Mouse (Mus musculus): ENCODE results near the gene Napsa. TPM values are rescaled to one million over a fixed set of nuclear protein-coding genes. Genes with fewer than 3 reads are reported as not detected.

Gene Napsa
- polyA plus RNA-seq, 1 experiment from 2014 or later, result 1.4 TPM

- no peak overlapping the region for H3K4me2 ChIP-seq (ENCODE audit: low read length)
- no peak overlapping the region for H3K27ac ChIP-seq (ENCODE audit: low read length)
- H3K4me3 ChIP-seq (replicated peaks; ENCODE audit: low read length), result no peak overlapping the region
- H3K36me3 ChIP-seq (ENCODE audit: control insufficient read depth, insufficient read depth), result no peaks in the 10 kb centered on the region
- H3K9ac ChIP-seq (replicated peaks; ENCODE audit: low read depth, low read length), result no peak overlapping the region
- ATAC-seq, result no peak
- H3K27me3 ChIP-seq (replicated peaks; ENCODE audit: control insufficient read depth, insufficient read depth, low read length), result peaks cover 21% of the 10 kb centered on the region
- H3K4me1 ChIP-seq (replicated peaks; ENCODE audit: control insufficient read depth, insufficient read depth, low read length), result peaks cover 28% of the 10 kb centered on the region
- H3K9me3 ChIP-seq (ENCODE audit: control insufficient read depth, low read length), result no peaks in the 10 kb centered on the region
- WGBS, result 79% methylated on average over 5 of the region's 5 CpGs
Observed at GRCm38 (mm10) chr7:44596996-44597538, 24.9 kb downstream of the Napsa start.

- Histone ChIP-seq H3K9me3 (ENCODE audit: control insufficient read depth, low read length) (no peaks in the 10 kb centered on the region), H3K27me3 (replicated peaks; ENCODE audit: control insufficient read depth, insufficient read depth, low read length) (peaks cover 23% of the 10 kb centered on the region), H3K36me3 (ENCODE audit: control insufficient read depth, insufficient read depth) (no peaks in the 10 kb centered on the region), H3K27ac (ENCODE audit: low read length) (no peak overlapping the region), H3K9ac (replicated peaks; ENCODE audit: low read depth, low read length) (no peak overlapping the region), H3K4me2 (ENCODE audit: low read length) (no peak overlapping the region), H3K4me1 (replicated peaks; ENCODE audit: control insufficient read depth, insufficient read depth, low read length) (peaks cover 29% of the 10 kb centered on the region), H3K4me3 (replicated peaks; ENCODE audit: low read length) (no peak overlapping the region)
- ATAC-seq, result no peak
- 91% methylated on average over 4 of the region's 4 CpGs for WGBS
Observed at GRCm38 (mm10) chr7:44597666-44598065, 25.5 kb downstream of the Napsa start.

GRCm38 (mm10) chr7:44598336-44598735, 26.2 kb downstream of the Napsa start:
- H3K27me3 ChIP-seq (replicated peaks; ENCODE audit: control insufficient read depth, insufficient read depth, low read length), result peaks cover 23% of the 10 kb centered on the region
- ATAC-seq, result no peak
- no peak overlapping the region for H3K4me3 ChIP-seq (replicated peaks; ENCODE audit: low read length)
- H3K4me1 ChIP-seq (replicated peaks; ENCODE audit: control insufficient read depth, insufficient read depth, low read length), result peaks cover 25% of the 10 kb centered on the region
- no peak overlapping the region for H3K9ac ChIP-seq (replicated peaks; ENCODE audit: low read depth, low read length)
- H3K9me3 ChIP-seq (ENCODE audit: control insufficient read depth, low read length), result no peaks in the 10 kb centered on the region
- H3K4me2 ChIP-seq (ENCODE audit: low read length), result no peak overlapping the region
- WGBS, result 87% methylated on average over 11 of the region's 12 CpGs
- H3K36me3 ChIP-seq (ENCODE audit: control insufficient read depth, insufficient read depth), result no peaks in the 10 kb centered on the region
- no peak overlapping the region for H3K27ac ChIP-seq (ENCODE audit: low read length)

- peaks cover 16% of the 10 kb centered on the region for H3K4me1 ChIP-seq (replicated peaks; ENCODE audit: control insufficient read depth, insufficient read depth, low read length)
- no peaks in the 10 kb centered on the region; the same call in 1 of the 2 replicates for H3K9me3 ChIP-seq (ENCODE audit: control insufficient read depth, low read length)
- WGBS, result 84% methylated on average over 10 of the region's 10 CpGs
- no peak overlapping the region for H3K27ac ChIP-seq (ENCODE audit: low read length)
- no peak overlapping the region for H3K4me3 ChIP-seq (replicated peaks; ENCODE audit: low read length)
- no peak overlapping the region for H3K4me2 ChIP-seq (ENCODE audit: low read length)
- ATAC-seq, result no peak
- no peak overlapping the region for H3K9ac ChIP-seq (replicated peaks; ENCODE audit: low read depth, low read length)
- peaks cover 33% of the 10 kb centered on the region for H3K27me3 ChIP-seq (replicated peaks; ENCODE audit: control insufficient read depth, insufficient read depth, low read length)
- H3K36me3 ChIP-seq (ENCODE audit: control insufficient read depth, insufficient read depth), result no peaks in the 10 kb centered on the region
Observed at GRCm38 (mm10) chr7:44600691-44601262, 28.6 kb downstream of the Napsa start.

GRCm38 (mm10) chr7:44601646-44602045, 29.5 kb downstream of the Napsa start:
- Histone ChIP-seq H3K4me2 (ENCODE audit: low read length) (no peak overlapping the region), H3K4me3 (replicated peaks; ENCODE audit: low read length) (no peak overlapping the region), H3K4me1 (replicated peaks; ENCODE audit: control insufficient read depth, insufficient read depth, low read length) (peaks cover 18% of the 10 kb centered on the region), H3K36me3 (ENCODE audit: control insufficient read depth, insufficient read depth) (no peaks in the 10 kb centered on the region), H3K27me3 (replicated peaks; ENCODE audit: control insufficient read depth, insufficient read depth, low read length) (peaks cover 41% of the 10 kb centered on the region), H3K9ac (replicated peaks; ENCODE audit: low read depth, low read length) (no peak overlapping the region), H3K27ac (ENCODE audit: low read length) (no peak overlapping the region), H3K9me3 (ENCODE audit: control insufficient read depth, low read length) (no peaks in the 10 kb centered on the region; the same call in 1 of the 2 replicates)
- WGBS, result 17% methylated on average over 19 of the region's 19 CpGs
- no peak for ATAC-seq

GRCm38 (mm10) chr7:44602443-44602842, 30.3 kb downstream of the Napsa start:
- no peaks in the 10 kb centered on the region; the same call in 1 of the 2 replicates for H3K9me3 ChIP-seq (ENCODE audit: control insufficient read depth, low read length)
- no peaks in the 10 kb centered on the region for H3K36me3 ChIP-seq (ENCODE audit: control insufficient read depth, insufficient read depth)
- ATAC-seq, result no peak
- peaks cover 18% of the 10 kb centered on the region for H3K4me1 ChIP-seq (replicated peaks; ENCODE audit: control insufficient read depth, insufficient read depth, low read length)
- H3K4me3 ChIP-seq (replicated peaks; ENCODE audit: low read length), result no peak overlapping the region
- no peak overlapping the region for H3K27ac ChIP-seq (ENCODE audit: low read length)
- no peak overlapping the region for H3K9ac ChIP-seq (replicated peaks; ENCODE audit: low read depth, low read length)
- WGBS, result 15% methylated on average over 11 of the region's 11 CpGs
- peaks cover 46% of the 10 kb centered on the region for H3K27me3 ChIP-seq (replicated peaks; ENCODE audit: control insufficient read depth, insufficient read depth, low read length)
- no peak overlapping the region for H3K4me2 ChIP-seq (ENCODE audit: low read length)

GRCm38 (mm10) chr7:44603186-44603855, 31.1 kb downstream of the Napsa start:
- Histone ChIP-seq H3K9ac (replicated peaks; ENCODE audit: low read depth, low read length) (no peak overlapping the region), H3K4me1 (replicated peaks; ENCODE audit: control insufficient read depth, insufficient read depth, low read length) (peaks cover 18% of the 10 kb centered on the region), H3K27ac (ENCODE audit: low read length) (no peak overlapping the region), H3K4me3 (replicated peaks; ENCODE audit: low read length) (no peak overlapping the region), H3K36me3 (ENCODE audit: control insufficient read depth, insufficient read depth) (no peaks in the 10 kb centered on the region), H3K9me3 (ENCODE audit: control insufficient read depth, low read length) (no peaks in the 10 kb centered on the region; the same call in 1 of the 2 replicates), H3K4me2 (ENCODE audit: low read length) (no peak overlapping the region), H3K27me3 (replicated peaks; ENCODE audit: control insufficient read depth, insufficient read depth, low read length) (peaks cover 47% of the 10 kb centered on the region)
- 3% methylated on average over 20 of the region's 20 CpGs for WGBS
- no peak for ATAC-seq

GRCm38 (mm10) chr7:44604139-44604606, 32.0 kb downstream of the Napsa start:
- H3K36me3 ChIP-seq (ENCODE audit: control insufficient read depth, insufficient read depth), result no peaks in the 10 kb centered on the region
- no peak overlapping the region for H3K9ac ChIP-seq (replicated peaks; ENCODE audit: low read depth, low read length)
- ATAC-seq, result peak; percentile 66
- peak overlapping the region; percentile 33 for H3K4me3 ChIP-seq (replicated peaks; ENCODE audit: low read length)
- H3K27me3 ChIP-seq (replicated peaks; ENCODE audit: control insufficient read depth, insufficient read depth, low read length), result peaks cover 47% of the 10 kb centered on the region
- no peak overlapping the region for H3K27ac ChIP-seq (ENCODE audit: low read length)
- H3K9me3 ChIP-seq (ENCODE audit: control insufficient read depth, low read length), result no peaks in the 10 kb centered on the region; the same call in 1 of the 2 replicates
- H3K4me2 ChIP-seq (ENCODE audit: low read length), result peak overlapping the region; percentile 46
- H3K4me1 ChIP-seq (replicated peaks; ENCODE audit: control insufficient read depth, insufficient read depth, low read length), result peaks cover 18% of the 10 kb centered on the region
- WGBS, result under 1% methylated on average over 24 of the region's 25 CpGs

GRCm38 (mm10) chr7:44604619-44605018, 32.4 kb downstream of the Napsa start:
- WGBS, result 0% methylated on average over 8 of the region's 8 CpGs
- H3K9me3 ChIP-seq (ENCODE audit: control insufficient read depth, low read length), result no peaks in the 10 kb centered on the region; the same call in 1 of the 2 replicates
- peaks cover 47% of the 10 kb centered on the region for H3K27me3 ChIP-seq (replicated peaks; ENCODE audit: control insufficient read depth, insufficient read depth, low read length)
- peak overlapping the region; percentile 46 for H3K4me2 ChIP-seq (ENCODE audit: low read length)
- peak overlapping the region; percentile 33 for H3K4me3 ChIP-seq (replicated peaks; ENCODE audit: low read length)
- no peaks in the 10 kb centered on the region for H3K36me3 ChIP-seq (ENCODE audit: control insufficient read depth, insufficient read depth)
- H3K9ac ChIP-seq (replicated peaks; ENCODE audit: low read depth, low read length), result no peak overlapping the region
- H3K27ac ChIP-seq (ENCODE audit: low read length), result no peak overlapping the region
- peaks cover 18% of the 10 kb centered on the region for H3K4me1 ChIP-seq (replicated peaks; ENCODE audit: control insufficient read depth, insufficient read depth, low read length)
- ATAC-seq, result 0 out of 2 replicates have a peak, but pooled peaks have one; percentile 6
